Mouse (Mus musculus): Measurements from ENCODE around the gene Rtcb. TPM values are rescaled to one million over a fixed set of nuclear protein-coding genes. Genes with fewer than 3 reads are reported as not detected.

The Rtcb gene
- total RNA-seq, 2 experiments from 2014 or later: 114 to 123 TPM

DNA sequence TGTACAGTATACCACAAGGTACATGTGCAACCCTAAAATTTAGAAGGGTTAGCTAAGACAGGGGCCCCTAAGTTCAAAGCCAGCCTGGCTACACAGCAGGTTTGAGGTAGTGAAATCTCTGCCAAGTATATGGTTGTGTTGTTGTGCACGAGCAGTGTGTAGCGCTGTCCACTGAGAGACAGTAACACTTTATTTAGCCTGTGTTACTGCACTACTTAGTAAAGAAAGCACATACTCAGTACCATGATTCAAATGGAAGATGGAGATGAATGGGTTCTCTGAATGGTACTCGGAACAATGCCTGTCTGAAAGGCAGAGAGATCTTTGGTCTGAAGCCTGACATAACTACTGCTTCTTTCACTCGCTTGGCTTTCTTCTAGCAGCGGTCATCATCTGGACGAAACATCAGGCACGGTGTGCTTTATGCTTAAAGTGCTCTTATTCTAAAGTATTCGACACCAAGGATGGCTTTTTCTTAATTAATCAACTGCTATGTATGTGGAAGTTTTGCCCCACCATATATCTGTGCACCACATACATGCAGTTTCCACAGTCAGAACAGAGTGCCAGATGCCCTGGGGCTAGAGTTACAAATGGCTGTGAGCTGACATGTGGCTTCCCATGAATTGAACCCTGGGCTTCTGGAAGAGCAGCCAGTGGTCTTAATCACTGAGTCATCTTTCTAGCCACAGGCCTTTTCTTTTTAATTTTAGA, 9.0 kb downstream of the Rtcb start:
- DNase-seq: no peak

GRCm38 (mm10) chr10:85936280-85936965, 21.2 kb downstream of the Rtcb start:
- no peak for DNase-seq

DNA sequence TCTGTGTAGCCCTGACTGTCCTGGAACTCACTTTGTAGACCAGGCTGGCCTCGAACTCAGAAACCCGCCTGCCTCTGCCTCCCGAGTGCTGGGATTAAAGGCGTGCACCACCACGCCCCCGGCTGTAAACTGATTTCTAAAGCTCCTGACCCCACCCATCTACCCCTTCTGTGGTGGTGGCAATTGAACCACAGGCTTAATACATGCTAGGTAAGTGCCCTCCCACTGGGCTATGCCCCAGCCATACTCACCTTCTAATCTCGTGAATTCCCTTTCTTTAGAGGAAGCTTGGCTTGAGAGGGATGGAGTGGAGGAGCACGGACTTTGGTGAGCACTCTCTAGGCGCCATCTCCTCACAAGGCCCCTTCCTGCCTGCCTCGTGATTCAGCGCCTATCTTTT, 27.7 kb downstream of the Rtcb start:
- no peak for DNase-seq

DNA sequence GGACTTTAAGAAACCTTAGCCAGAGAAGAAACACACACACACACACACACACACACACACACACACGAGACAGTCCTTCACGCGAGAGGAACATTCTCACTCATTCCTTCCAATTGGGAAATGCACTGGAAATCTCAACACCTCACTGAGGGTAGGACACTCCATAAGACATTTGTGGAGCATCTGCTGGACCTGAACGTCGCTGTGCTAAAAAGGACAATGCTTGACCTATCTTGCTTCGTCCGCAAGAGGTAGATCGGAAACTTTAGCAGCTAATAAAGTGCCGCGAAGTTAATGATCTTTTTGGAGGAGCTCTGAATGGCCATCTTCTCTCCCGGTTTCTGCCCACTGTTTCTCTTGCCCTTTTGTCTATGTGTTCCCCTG, 28.4 kb downstream of the Rtcb start:
- DNase-seq: no peak

DNA sequence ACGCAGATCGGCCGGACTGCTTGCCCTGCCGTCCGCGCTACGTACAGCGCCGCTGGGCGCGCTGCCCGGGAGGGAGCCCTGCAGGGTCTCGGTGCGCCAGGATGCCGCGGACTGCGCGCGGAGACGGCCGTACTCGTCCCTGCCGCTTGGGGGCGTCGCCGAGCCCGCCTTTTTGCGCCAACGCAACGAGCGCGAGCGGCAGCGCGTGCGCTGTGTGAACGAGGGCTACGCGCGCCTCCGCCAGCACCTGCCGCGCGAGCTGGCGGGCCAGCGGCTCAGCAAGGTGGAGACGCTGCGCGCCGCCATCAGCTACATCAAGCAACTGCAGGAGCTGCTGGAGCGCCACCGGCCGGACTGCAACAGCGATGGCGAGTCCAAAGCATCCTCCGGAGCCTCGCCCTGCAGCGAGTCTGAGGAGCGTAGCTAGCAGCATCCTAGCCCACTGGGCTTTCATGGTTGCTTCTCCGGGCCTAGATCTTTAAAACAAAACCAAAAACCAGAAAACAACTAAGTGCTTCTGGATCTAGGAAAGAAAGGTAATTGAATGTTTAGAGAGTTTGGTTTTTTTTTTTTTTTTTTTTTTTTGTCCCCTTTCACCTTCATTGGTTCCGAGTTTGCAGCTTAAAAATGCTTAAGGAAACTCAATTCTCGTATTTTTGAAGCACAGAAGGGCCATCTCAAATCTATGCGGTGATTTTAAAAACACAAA, 29.0 kb downstream of the Rtcb start:
- DNase-seq: peak; percentile 73

GRCm38 (mm10) chr10:85927676-85928445, 29.8 kb downstream of the Rtcb start, which contains the start of gene Ascl4:
Gene Ascl4 (plus strand): TSS chr10:85927681.
- DNase-seq: peak; percentile 19

- DNase-seq: peak; percentile 97
These were observed 40.9 kb downstream of the Rtcb start, which contains the start of gene Prdm4 for GRCm38 (mm10) chr10:85916498-85917309. Gene Prdm4 (minus strand): TSS chr10:85917142.

Other genes starting within 250 kb of the Rtcb start
- 10 to 100 TPM; 19.5 to 23.1 TPM for gene Pwp1, start 128.3 kb downstream of the Rtcb start, total RNA-seq (2021)
- 10 to 100 TPM; 14.4 to 14.6 TPM for gene Prdm4, start 40.7 kb downstream of the Rtcb start, total RNA-seq (2021)
- under 1 TPM in 1 of 2 experiments, not detected in 1; 0.15 TPM for gene Ascl4, start 30.1 kb downstream of the Rtcb start, total RNA-seq (2021)
- under 1 TPM; 0.12 to 0.15 TPM for gene Bpifc, start 54.1 kb upstream of the Rtcb start, total RNA-seq (2021)
- 10 to 100 TPM; 23.8 to 31.9 TPM for gene Fbxo7, start 64.1 kb upstream of the Rtcb start, total RNA-seq (2021)